9 mouse cellular contexts compared by ENCODE assay signal in genomic region chr10:59901463-59901862, GRCm38 (mm10). TPM values are rescaled to one million over a fixed set of nuclear protein-coding genes. Genes with fewer than 3 reads are reported as not detected.
A peak's percentile ranks its signal among the peaks of the same experiment; 100 is the strongest.
DNase-seq lines count a peak whose midpoint lies in the region; ATAC-seq and TF ChIP-seq lines count a peak whose summit lies in the region.
"Had no signal": no experiment of that assay in that cellular context is flagged by ENCODE, and none has a peak within 500 bp of the region (broad histone marks: within the 10 kb centered on the region; RNA-seq: fewer than 3 reads in every experiment).

No protein-coding gene starts in this region.

- no peaks in the 10 kb centered on the region for H3K36me3 ChIP-seq in heart, adult 2 months (ENCODE audit: control insufficient read depth, insufficient read depth, low read length)
- H3K36me3 ChIP-seq in neural tube, embryonic 15.5 days = no peaks in the 10 kb centered on the region
- H3K36me3 ChIP-seq in hindbrain, embryonic 15.5 days = no peaks in the 10 kb centered on the region
- no peaks in the 10 kb centered on the region for H3K36me3 ChIP-seq in myocyte (ENCODE audit: control insufficient read depth, insufficient read depth)

- 79% methylated on average over 1 of the region's 1 CpGs for WGBS in heart, adult 2 months
- WGBS in neural tube, embryonic 15.5 days = 90% methylated on average over 1 of the region's 1 CpGs
- WGBS in hindbrain, embryonic 15.5 days = 96% methylated on average over 1 of the region's 1 CpGs

- ATAC-seq in neural tube, embryonic 15.5 days (ENCODE audit: low FRiP score) = no peak
- ATAC-seq in hindbrain, embryonic 15.5 days (ENCODE audit: low FRiP score, low read depth) = no peak
- no peak for ATAC-seq in megakaryocyte-erythroid progenitor cell, adult 5-6 weeks (replicated peaks; ENCODE audit: low FRiP score, low TSS enrichment, poor library complexity, severe bottlenecking)

- H3K4me3 ChIP-seq in heart, adult 2 months = no peak overlapping the region
- H3K4me3 ChIP-seq in neural tube, embryonic 15.5 days (replicated peaks) = no peak overlapping the region
- no peak overlapping the region for H3K4me3 ChIP-seq in hindbrain, embryonic 15.5 days
- no peak overlapping the region for H3K4me3 ChIP-seq in myocyte

- no peak for TF ChIP-seq CTCF in heart, adult 2 months (IDR thresholded peaks at IDR 0.05)

- no peaks in the 10 kb centered on the region for H3K9me3 ChIP-seq in neural tube, embryonic 15.5 days (replicated peaks)
- H3K9me3 ChIP-seq in hindbrain, embryonic 15.5 days = no peaks in the 10 kb centered on the region

- H3K79me2 ChIP-seq in heart, adult 2 months (replicated peaks; ENCODE audit: control insufficient read depth, insufficient read depth, low read length) = no peaks in the 10 kb centered on the region
- H3K79me2 ChIP-seq in myocyte (ENCODE audit: control insufficient read depth, insufficient read depth) = no peaks in the 10 kb centered on the region

- no peak overlapping the region for H3ac ChIP-seq in myocyte (ENCODE audit: control insufficient read depth, insufficient read length)

- no peak overlapping the region for H3K4me2 ChIP-seq in neural tube, embryonic 15.5 days
- H3K4me2 ChIP-seq in hindbrain, embryonic 15.5 days = no peak overlapping the region
- no peak overlapping the region for H3K4me2 ChIP-seq in myocyte (ENCODE audit: low read depth)

- H3K27ac ChIP-seq in heart, adult 2 months = peak overlapping the region; percentile 56
- H3K27ac ChIP-seq in neural tube, embryonic 15.5 days (replicated peaks) = 0 out of 2 replicates have a peak overlapping the region, but pooled peaks have one; percentile 2
- peak overlapping the region; percentile 95 for H3K27ac ChIP-seq in hindbrain, embryonic 15.5 days (replicated peaks)
- H3K27ac ChIP-seq: kidney, postnatal 0 days had no signal

- no peak for TF ChIP-seq POLR2A in heart, adult 2 months (IDR thresholded peaks at IDR 0.05; ENCODE audit: insufficient read depth, low read depth, low read length)
- TF ChIP-seq POLR2A in myocyte (IDR thresholded peaks at IDR 0.05; ENCODE audit: insufficient read length, low read depth) = no peak

- peaks cover 14% of the 10 kb centered on the region for H3K4me1 ChIP-seq in heart, adult 2 months (ENCODE audit: control insufficient read depth, insufficient read depth, low read length)
- H3K4me1 ChIP-seq in neural tube, embryonic 15.5 days = peaks cover 73% of the 10 kb centered on the region
- peaks cover 66% of the 10 kb centered on the region for H3K4me1 ChIP-seq in hindbrain, embryonic 15.5 days (replicated peaks)

- TF ChIP-seq EP300 in heart, adult 2 months (IDR thresholded peaks at IDR 0.05; ENCODE audit: insufficient read depth, low read depth, low read length) = no peak

- peak overlapping the region; percentile 15; the same call in 1 of the 2 replicates for H3K9ac ChIP-seq in heart, adult 2 months (ENCODE audit: low read depth, low read length)
- H3K9ac ChIP-seq in neural tube, embryonic 15.5 days (replicated peaks) = no peak overlapping the region
- no peak overlapping the region for H3K9ac ChIP-seq in hindbrain, embryonic 15.5 days

- intact Hi-C loops in heart, adult 2 months (cut with DNase I) = no loop called here

- DNase-seq in heart, adult 2 months = no peak
- DNase-seq in heart, adult 9 months (ENCODE audit: low spot score in 2 of 2) = no peak
- DNase-seq in neural tube, embryonic 10.5 days (ENCODE audit: extremely low spot score, low spot score) = no peak
- DNase-seq in c-Kit-positive CD71-positive TER-119-positive erythroid progenitor cells, embryonic 14.5 days (ENCODE audit: low spot score) = no peak

- no peaks in the 10 kb centered on the region for H3K27me3 ChIP-seq in heart, adult 2 months (ENCODE audit: control insufficient read depth, insufficient read depth, low read length)
- H3K27me3 ChIP-seq in neural tube, embryonic 15.5 days (replicated peaks) = no peaks in the 10 kb centered on the region
- no peaks in the 10 kb centered on the region for H3K27me3 ChIP-seq in hindbrain, embryonic 15.5 days
- no peaks in the 10 kb centered on the region for H3K27me3 ChIP-seq in myocyte (ENCODE audit: control insufficient read depth, insufficient read depth, insufficient read length)

TF ChIP-seq in myocyte, 11 proteins besides CTCF, POLR2A, EP300 and RAD21:
- TF ChIP-seq POLR2AphosphoS2 (IDR thresholded peaks at IDR 0.05; ENCODE audit: insufficient read length, low read depth) (peak; percentile 51), CEBPB (IDR thresholded peaks at IDR 0.05; ENCODE audit: insufficient read depth, poor library complexity, severe bottlenecking) (no peak), E2F4 (IDR thresholded peaks at IDR 0.05; ENCODE audit: insufficient read depth) (no peak)

RNA-seq across cellular contexts. Expression of gene Dnajb12, which starts 22.1 kb away (rescaled TPM):
- total RNA-seq in heart, adult 2 months (2021) = 10 to 100 TPM; 36.8 to 45.4 TPM
- polyA plus RNA-seq in heart, adult 2 months (2012; rRNA removed) = 32.9 and 39.2 TPM in 2 replicates
- 17.2 and 20.6 TPM in 2 replicates for polyA plus RNA-seq in neural tube, embryonic 15.5 days (2015; fragmentation: Nextera tagmentation; extraction: Ambion mirVana)
- polyA plus RNA-seq in hindbrain, embryonic 15.5 days (2015; fragmentation: Nextera tagmentation; extraction: Ambion mirVana) = 18.6 and 24.6 TPM in 2 replicates
- 45.2 TPM for polyA plus RNA-seq in myocyte (2012; fragmentation: generic; extraction: Trizol)
- total RNA-seq in megakaryocyte-erythroid progenitor cell, adult 5-6 weeks (2014; fragmentation: Nextera tagmentation) = 27.1 and 35.8 TPM in 2 replicates
- 15.1 and 27.7 TPM in 2 replicates for total RNA-seq in megakaryocyte-erythroid progenitor cell, adult 5-6 weeks (2017)

RNA-seq across cellular contexts. Expression of gene Ddit4, which starts 50.2 kb away (rescaled TPM):
- total RNA-seq in heart, adult 2 months (2021) = 100 to 1,000 TPM in 1 of 2 experiments, 10 to 100 TPM in 1; 70.7 to 219 TPM
- polyA plus RNA-seq in heart, adult 2 months (2012; rRNA removed) = 48.0 and 55.5 TPM in 2 replicates
- polyA plus RNA-seq in neural tube, embryonic 15.5 days (2015; fragmentation: Nextera tagmentation; extraction: Ambion mirVana) = 80.8 and 91.6 TPM in 2 replicates
- 68.9 and 71.1 TPM in 2 replicates for polyA plus RNA-seq in hindbrain, embryonic 15.5 days (2015; fragmentation: Nextera tagmentation; extraction: Ambion mirVana)
- polyA plus RNA-seq in myocyte (2012; fragmentation: generic; extraction: Trizol) = 266 TPM
- 2.0 and 3.0 TPM in 2 replicates for total RNA-seq in megakaryocyte-erythroid progenitor cell, adult 5-6 weeks (2014; fragmentation: Nextera tagmentation)
- total RNA-seq in megakaryocyte-erythroid progenitor cell, adult 5-6 weeks (2017) = 2.0 and 4.4 TPM in 2 replicates

Comparison
In these comparisons a context has a peak if more than half of its experiments do, and no peak if none do; other contexts are left out.
1. H3K27ac ChIP-seq: peak in every context shown above with its lines; median percentile 95 in hindbrain, embryonic 15.5 days; 56 in heart, adult 2 months; 2 in neural tube, embryonic 15.5 days.